Mouse (Mus musculus): ENCODE results near the gene Myl7.
A peak's percentile ranks its signal among the peaks of the same experiment; 100 is the strongest.

Myl7 gene

DNA sequence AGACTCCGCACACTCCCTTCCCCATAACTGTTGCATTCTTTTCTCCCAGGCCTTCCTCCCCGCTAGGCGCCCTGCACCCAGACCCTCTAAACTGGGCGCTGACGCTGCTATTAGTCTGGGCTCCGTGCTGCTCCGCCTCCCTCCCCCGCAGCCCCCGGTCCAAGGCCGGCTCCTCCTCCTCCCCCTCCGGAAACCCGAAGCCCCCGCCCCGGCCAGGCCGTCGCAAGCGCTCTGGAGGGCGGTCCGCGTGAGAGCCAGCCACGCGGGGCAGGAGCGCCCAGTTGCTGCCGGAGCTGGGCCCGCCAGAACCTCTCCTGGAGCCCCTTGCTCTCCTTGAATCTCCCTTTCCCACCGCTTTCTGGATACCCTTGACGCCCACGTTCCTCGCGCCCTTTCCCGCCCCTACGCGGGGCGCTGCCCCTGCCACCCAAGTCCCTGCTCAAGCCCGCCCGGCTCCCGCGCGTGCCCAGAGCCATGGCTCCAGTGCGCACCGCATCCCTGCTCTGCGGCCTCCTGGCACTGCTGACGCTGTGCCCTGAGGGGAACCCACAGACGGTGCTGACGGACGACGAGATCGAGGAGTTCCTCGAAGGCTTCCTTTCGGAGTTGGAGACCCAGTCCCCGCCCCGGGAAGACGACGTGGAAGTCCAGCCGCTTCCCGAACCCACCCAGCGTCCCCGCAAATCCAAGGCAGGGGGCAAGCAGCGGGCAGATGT, 36.7 kb downstream of the Myl7 start, which contains the start of gene Aebp1:
Gene Aebp1 (plus strand): TSS at position 270 of the 716 bp plus-strand sequence.
- no peak for DNase-seq

DNA sequence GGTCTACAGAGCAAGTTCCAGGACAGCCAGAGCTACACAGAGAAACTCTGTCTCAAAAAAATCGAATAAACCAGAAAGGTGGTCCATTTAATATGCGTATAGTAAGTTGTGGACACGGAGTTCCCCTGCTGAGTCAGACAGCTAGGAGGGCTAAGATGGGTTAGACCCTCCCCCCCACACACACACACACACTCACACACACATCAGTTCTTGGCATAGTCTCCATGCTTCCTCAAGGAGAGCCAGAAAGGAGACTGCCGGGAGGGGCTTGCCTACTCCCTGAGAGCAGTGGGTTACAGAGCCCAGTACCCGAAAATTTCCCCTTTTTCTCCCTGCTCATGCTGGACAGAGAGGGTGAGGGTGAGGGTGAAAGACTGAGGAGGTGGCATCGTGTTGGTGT, 37.9 kb downstream of the Myl7 start:
- DNase-seq = no peak

DNA sequence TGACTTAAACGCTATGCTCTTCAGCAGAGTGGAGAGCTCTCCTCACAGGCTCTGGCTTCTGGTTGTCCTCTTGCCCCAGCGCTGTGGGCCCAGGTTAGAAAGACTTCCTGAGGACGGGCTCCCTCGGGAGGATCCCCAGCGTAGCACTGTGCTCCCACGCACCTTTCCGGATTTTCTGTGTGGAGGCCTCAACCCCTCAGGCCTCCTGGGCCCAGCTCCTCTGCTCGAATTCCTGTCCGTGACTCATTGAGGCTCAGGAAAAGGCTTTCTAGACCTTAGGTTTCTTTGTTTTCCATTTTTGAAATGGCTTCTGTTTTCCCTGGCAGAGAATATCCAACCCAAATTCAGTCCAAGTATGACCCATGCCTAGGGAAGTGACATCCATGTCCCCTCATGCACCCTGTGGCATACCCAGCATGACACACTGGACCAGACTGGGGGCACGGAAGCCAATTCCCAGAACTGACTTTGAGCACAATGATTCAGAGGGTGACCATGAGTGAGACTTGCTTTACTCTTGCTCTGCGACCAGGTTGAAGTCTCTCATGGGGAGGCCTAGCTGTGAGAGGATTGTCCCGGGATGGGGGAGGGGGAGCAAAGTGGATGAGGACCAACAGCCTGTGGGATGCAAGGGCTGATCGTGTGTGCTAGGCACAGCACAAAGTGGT, 38.6 kb downstream of the Myl7 start:
- no peak for DNase-seq

DNA sequence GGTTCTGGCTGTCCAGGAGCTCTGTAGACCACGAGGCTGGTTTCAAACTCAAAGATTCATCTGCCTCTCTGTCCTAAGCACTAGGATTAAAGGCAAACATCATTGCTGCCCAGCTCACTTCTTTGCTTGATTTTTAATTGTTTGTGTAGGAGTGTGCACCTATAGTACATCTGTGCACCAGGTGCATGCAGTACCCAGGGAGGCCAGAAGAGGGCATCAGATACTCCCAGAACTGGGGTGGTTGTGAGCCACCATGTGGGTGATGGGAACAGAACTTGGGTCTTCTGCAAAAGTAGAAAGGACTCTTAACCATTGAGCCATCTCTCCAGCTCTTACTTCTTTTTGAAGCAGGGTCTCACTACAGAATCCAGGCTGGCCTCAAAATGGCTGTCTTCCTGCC, 39.9 kb downstream of the Myl7 start:
- DNase-seq = no peak

DNA sequence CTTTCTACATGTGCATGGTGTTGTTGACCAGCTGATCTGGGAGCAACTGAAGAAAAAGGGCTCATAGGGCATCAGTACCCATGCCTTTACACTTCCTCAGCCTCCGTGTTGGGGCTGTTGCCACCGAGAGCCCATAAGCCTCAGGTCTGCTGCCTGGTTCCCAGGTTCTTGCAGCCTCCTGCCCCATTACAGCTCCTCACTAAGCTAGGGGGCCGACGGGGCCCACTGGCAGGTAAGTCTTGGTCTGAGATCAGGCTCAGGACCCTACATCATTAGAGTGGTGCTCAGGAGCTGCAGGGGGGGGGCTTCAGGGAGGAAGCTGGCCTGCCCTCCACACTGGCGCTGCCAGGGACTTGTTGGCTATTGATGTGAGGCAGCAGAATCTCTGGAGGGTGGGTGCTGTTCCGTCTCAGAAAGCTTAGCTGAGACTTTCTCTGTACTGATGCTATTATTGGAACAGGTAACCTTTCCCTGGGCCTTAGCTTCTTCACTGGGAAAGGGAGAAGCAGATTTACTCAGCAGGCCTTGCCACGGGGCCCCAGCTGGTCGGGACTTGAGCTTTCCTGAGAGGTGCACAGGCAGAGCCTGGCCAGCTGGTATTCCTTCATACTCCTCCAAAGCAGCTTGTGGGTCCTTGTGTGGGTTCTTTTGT, 42.0 kb downstream of the Myl7 start:
- DNase-seq = no peak

DNA sequence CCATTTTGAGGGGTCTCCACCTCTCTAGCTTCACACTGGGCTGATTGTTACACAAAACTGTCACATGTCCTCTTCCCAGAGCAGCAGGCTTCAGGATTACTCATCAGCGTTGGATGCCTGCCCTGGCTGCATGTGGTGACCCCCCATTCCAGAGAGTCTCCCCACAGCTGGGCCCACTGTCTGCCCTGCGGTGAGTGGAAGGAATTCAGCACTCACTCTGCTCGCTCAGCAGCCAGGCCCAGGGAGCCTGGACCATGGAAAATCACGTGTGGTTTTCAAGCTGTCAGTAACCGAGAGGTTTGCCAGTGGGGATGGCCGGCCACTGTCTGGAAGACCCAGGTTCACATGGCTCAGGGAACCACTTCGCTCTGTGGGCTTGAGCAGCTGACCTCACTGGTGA, 42.7 kb downstream of the Myl7 start:
- DNase-seq = no peak

DNA sequence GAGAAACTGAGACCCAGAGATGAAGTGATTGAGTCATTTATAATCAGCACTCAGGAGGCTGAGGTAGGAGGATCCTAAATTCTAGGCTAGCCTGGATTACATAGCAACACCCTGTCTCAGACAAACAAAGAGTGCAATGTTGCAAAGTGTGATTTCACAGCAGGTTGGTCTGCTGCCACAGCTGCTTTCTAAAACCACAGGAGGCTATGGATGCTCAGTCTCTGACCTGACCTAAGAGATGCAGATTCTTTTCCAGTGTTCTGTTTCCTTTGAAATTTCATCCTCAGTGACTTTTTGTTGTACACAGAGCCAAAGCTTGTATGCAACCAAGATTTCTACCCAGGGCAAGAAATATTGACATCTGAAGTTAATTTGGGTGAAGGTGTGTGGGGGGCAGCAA, 43.1 kb downstream of the Myl7 start:
- DNase-seq = no peak

DNA sequence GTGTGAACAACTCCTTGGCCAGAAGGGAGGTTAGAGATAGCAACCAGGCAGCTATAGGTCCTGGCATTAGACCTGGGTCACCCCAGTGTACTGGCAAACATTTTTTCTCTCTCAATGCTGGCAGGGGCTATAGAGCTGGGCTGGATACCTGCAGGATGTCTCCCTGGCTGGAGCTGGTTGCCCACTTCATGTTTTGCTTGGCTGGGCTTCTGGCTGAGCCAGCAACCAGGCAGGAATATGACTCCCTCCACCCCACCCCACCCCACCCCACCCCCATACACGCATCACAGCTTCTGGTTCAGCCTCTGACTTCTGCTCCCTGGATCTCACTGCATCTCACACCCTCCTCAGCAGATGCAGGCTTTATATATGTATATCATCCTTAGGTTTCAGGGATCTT, 46.3 kb downstream of the Myl7 start:
- DNase-seq = no peak

DNA sequence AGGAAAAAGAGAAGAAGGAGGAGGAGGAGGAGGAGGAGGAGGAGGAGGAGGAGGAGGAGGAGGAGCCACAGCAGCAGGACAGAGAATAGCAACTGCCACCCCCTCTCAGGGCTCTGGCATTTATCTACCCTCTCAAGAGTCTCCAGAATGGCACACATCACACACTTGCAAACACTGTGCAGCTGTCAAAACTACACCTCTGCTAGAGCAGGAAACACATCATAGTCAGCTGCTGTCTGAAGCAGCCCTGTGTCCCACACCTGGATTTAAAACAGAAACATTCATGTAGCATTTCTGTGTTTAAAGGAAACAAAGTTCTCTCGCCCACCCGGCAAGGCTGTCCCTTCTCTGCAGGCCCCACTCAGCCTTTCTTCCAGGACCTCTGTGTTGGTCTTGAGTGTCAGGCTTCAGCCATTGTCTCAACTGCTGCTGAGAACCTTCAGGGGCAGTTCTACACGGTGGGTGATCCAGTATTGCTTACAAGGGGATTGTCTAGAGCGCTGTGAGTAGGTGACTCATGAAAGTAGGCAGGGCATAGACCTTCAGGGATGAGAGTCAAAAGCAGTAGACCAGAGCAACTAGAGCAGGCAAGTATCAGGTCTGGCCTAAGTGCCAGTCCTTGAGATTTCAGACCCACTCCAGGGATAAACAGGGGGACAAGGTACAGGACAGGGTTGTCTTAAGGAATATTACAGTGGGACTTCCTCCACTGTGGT, 47.4 kb downstream of the Myl7 start:
- peak; percentile 51 for DNase-seq

DNA sequence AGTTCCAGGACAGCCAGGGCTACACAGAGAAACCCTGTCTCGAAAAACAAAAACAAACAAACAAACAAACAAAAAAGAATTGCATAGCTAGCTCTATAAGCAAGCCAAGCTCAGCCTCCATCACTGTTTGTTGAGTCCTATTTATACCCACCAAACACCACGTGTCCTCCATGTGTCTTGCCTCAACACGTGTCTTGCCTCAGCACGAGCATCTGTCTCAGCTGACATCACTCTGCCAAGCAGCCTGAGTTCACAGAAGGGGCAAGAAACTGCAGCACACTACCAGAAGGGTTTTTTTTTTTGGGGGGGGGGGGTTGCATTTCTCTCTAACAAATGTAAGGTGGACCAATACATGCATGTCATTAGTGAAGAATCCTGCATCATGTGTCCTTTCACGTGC, 48.1 kb downstream of the Myl7 start:
- peak; percentile 30 for DNase-seq

DNA sequence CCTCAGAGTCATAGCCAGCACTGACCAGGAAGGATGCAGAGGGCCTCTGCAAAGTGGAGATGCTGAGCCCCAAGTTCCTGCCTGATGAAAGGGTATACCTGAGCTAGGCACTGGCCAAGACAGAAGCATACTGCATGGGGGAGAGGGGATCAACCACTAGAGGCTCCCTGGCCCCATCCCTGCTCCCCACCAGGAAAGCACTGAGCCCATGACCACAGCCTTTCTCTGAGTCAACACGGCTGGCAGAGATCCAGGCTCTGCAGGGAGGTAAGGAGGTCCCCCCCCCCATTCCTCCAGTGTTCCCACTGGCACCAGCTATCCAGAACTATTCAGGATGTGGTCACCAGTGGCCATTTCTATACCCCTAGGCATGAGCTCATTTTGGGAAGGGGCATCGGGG, 49.3 kb downstream of the Myl7 start:
- DNase-seq = no peak

DNA sequence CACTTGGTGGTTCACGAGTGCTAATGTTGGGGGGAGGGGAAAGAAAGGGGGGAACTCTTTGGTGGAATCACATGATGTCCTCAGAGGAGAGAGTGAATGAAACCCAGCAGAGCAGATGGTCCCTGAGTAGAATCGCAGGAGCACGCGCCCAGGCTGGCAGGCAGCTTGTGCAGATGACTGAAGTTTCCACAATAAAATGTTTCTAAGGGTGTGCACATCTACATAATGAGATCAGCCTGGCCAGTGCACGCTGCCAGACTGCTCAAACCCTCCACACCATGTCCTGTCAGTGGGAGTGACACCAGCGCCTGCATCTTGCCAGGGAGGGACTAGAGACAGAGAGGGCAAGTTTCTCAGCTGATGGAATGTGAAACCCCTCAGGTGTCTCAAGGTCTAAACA, 49.8 kb downstream of the Myl7 start:
- no peak for DNase-seq

DNA sequence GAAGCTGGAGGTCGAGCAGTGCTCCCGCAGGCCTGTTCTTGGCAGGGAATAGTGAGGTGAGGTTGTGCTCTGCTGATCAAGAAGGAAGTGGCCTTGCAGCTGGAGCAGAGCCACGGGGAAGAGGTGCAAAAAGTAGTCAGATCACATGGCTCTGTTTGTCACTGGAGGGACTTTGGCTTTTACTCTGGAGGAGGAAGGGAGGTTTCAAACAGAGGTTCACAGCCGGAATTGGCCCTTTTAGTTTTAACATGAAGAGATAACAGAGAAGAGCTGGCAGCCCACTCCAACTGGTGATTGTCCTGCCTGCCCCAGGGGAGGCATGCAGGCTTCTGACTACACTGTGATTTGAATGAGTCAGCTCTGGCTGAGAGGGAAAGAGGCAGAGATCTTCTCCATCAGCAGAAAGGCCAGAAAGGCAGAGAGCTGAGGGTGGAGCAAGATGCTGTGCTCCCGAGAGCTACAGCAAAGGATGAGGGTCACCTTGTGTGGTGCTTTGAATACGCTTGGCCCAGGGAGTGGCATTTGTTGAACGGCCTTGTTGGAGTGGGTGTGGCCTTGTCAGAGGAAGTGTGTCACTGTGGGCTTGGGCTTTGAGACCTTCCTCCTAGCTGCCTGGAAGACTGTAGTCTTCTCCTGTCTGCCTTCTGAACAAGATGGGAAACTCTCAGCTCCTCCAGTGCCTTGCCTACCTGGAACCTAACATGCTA, 51.8 kb downstream of the Myl7 start:
- no peak for DNase-seq
